Mouse (Mus musculus) spleen, embryonic (tissue): Measurements from ENCODE around the gene Dnah2.

Source experiments
- CTCF ChIA-PET: fragments of 350-600 bp; sonication (Branson Sonifier 250); formaldehyde crosslinking; loops from one replicate; lab custom pipeline; 2022; lab: Charles Lee

The Dnah2 gene

DNA sequence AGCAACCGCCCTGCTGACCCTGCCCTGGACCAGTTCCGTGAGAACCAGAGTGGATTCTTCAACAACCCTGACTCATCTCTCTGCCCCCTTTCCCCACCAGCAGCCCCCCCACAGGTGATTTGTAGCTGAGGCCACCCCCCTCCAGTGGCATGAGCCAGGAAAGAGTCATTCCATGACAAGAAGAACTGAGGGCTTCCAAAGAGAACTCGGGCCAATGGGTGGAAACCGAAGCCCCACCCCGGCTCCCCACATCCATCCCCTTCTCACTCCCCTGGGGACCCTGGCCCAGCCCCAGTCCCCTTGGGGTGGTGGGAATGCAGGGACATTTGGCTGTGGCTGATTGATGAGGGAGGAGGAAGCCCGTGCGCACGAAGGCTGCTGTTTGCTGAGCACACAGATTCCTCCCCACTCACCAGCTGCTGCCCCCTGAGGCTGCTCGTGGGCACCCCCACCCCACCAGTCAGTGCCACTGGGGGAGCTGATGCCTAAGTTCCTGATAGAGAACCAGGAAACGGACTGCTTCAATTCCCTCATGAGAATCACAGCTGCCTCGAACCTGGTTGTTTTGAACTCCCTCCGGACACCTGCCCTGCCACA, at the start of gene Dnah2:
Dnah2 (minus strand) TSS at position 51 of the 597 bp plus-strand sequence.
- CTCF ChIA-PET = interaction anchor here (0.6 kb wide), 1 partner anchor 154 kb away, joined by 3 read pairs; the partner anchor contains the start of genes Cyb5d1 and Naa38

DNA sequence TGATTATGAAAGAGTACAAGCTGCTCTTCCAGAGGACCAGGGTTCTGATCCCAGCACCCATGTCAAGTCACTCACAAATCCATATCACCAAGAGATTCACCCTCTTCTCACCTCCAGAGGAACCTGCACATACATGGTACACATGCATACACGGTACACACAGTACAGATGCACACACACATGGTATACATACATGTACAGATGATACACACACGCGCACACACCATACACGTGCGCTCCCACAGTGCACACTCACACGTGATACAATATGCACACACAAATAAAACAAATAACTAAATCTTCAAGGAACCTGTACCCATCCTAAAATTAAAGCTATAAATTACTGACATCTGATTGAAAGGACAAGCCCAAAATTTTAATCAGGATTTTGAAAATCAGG, 45.9 kb upstream of the Dnah2 start:
- CTCF ChIA-PET = no interaction called here

DNA sequence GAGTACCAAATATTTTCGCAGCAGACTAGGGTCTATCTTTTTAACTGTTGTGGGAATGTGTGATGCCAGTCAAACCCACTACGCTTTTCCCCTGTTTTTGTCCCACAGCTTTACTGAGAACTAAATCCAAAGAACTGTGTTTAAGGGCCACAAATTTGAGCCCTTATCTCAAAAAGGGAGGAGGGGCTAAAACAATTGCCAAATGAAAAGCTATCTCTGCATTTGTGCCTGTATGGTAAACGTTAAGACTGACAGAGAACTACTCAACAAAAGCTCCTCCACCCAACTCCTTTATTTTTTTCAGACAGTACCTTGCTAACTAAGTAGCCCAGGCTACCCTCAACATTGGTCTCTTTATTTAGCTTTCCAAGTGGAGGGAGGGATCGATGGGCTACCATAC, 43.9 kb upstream of the Dnah2 start:
- CTCF ChIA-PET = interaction anchor here (1.1 kb wide), 1 partner anchor 35 kb away, joined by 4 read pairs; no protein-coding TSS in a partner anchor

DNA sequence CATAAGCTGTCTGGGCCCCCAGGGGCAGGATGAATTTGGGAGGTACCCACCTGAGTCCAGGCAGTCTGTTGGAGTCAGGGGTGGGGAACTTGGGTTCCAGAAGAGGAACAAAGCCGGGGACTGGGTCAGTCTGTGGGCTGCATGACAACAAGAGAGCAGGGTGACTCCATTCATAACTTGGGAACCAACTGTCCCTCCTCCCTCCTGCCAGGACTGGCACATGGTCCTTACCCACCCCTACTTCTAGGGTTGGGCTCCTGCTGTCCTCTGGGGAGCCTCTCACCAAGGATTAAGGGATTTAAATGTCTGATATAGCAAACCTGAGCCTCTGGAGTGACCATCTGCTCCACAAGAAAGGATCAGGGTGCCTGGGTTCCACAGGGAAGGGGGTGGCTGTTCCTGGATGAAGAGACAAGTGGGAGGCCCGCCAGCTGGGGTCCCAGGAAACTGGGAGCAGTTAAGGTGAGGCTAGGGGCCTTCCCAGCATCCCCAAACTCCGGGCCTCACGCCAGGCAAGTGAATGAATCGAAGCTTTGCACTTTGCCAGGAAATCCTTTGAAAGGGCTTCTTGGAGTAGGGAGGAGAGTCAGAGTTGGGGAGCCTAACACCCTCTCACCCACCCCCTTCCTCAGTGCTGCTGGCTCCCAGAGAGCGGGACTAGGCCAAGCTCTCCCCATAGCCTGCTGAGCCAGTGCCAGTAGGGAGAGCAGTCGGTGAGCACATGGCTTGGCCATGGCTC, 43.2 kb upstream of the Dnah2 start:
- CTCF ChIA-PET = interaction anchor here (0.6 kb wide), 1 partner anchor 22 kb away, joined by 8 read pairs; no protein-coding TSS in a partner anchor

DNA sequence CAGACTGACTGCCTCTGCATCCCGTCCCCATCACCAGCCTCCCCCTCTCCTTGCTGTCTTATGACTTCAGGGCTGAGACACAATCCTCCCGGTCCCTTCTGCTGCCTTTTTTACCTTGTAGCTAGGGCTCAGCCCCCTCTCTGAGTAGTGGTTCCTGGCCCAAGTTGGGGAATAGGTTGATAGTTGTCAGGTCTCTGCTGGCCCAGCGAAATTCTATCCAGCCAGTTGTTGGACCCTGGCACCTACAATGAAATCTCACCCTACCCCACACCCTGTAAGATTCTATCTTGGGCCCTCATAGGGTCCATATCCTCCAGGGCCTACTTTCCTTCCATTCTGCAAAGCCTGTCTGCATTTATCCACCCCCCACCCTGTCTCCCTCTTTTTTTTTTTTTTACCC, 42.5 kb upstream of the Dnah2 start:
- CTCF ChIA-PET = no interaction called here

DNA sequence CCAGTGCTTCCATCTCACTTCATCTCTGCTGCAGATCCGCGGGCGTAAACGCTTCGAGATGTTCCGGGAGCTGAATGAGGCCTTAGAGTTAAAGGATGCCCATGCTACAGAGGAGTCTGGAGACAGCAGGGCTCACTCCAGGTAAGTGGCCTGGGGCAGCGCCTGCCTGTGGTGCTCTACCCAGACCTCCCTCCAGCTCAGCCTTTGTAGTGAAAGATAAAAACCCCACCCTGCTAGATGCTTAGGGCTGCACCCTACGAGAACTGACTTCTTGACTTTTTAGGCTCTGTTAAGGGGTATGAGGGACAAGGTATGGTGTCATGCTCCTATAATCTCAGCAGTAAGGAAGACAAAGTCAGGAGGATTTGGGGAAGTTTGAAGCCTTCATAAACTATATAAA, 41.7 kb upstream of the Dnah2 start:
- CTCF ChIA-PET = no interaction called here

DNA sequence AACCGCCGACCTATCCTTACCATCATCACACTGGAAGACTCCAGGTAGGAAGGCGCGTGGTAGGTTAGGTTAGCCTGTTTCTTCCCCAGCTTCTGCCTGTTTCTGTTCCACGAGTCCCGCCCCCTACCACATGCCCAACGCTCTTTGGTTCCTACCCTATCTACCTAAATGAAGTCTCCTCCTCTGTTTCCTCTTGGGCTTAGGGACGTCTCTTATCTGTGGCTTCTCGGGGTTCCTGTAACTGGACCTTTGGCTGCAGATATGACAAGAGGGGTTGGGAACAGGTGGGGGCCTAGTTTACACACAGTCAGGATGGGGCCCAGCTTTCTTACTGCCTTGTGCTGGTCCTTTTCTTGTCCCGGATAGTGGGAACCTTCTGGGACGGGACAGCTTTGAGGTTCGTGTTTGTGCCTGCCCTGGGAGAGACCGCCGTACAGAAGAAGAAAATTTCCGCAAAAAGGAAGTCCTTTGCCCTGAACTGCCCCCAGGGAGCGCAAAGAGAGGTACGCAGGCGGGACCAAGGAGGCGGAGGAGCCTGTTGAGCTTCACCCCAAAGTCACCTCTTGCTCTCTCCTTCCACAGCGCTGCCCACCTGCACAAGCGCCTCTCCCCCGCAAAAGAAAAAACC, 40.4 kb upstream of the Dnah2 start:
- CTCF ChIA-PET = no interaction called here

DNA sequence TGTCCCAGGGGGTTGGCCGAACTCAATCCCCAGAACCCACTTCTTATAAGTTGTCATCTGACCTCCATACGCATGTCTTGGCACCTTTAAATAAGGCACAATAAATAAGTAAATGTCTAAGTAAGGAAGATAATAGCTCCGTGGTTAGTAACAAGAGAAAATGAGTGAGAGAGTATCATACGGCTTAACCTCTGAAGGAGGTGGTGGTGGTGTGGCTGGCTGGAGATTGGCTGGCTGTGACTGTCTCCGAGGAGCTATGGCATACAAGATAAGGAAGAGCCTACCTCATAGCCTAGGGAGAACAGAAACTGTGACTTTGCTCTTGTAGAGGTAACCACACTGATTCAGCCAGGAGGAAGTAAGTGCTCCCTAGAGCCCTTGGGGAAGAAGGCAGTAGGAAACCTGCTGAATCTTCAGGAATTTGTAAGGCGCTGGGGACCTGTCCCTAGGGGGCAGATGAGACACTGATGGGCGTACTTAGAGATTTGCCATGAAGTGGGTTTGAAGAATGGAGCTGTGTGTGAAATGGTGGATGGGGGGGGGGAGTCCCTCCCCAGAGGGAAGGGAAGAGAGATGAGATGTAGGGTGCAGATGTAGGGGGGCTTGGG, 36.9 kb upstream of the Dnah2 start:
- CTCF ChIA-PET = no interaction called here

DNA sequence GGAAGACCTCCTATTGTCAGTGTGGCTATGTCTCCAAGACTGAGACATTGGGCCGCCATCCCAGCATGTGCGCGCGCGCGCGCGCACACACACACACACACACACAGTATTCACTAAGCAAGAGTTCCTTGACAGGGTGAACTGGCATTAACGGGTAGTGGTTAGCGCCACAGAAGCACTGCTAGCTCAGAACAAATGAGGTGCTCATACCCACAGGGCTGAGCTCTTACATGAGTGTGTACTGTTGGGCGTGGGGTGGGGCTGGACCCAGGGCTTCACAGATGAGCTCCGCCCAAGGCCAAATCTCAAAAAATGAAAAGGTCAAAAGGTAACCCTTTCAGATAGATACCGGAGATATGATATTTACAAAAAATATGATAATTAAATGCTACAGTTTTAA, 36.0 kb upstream of the Dnah2 start:
- CTCF ChIA-PET = no interaction called here

DNA sequence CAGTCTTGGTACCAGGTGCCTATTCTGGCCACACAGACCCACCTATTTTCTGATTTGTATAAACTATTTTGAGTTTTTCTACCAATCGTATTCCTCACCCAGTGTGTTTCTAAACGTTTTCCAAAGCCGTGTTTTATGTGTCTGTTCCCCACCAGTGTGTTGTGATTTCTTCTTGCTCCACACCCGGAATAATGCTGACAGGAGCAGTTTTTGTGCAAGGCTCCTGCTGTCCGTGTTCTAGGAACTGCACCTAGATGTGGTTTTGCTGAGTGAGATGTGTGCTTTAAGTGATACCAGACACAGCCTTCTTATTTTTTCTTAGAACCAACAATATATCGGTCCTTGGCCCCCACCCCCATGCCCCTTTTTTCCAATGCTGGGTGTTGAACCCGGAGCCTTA, 35.1 kb upstream of the Dnah2 start:
- CTCF ChIA-PET = no interaction called here

DNA sequence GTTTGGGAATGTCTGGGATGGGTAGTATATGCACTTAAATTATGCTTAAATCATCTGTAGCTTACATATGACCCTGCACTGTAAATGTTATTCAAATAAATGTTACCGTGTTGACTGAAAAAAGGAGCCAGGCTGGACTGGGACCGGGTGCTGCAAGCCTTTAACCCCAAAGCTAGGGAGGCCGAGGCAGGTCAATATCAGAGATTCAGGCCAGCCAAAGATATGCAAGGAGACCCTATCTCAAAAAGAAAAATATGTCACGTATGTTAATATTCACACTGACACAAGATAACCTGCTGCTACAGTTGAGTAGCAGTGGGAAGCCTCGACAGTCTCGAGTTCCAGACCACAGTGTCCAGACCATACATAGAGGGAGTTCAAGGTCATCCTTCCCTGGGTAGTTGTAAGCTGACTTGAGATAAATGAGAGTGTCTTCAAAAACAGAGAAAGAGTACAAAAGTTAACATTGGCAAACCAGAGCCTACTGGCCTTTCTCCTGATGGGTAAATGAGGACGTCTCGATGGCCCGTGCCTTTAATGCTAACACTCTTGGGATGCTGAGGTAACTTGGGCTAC, 33.4 kb upstream of the Dnah2 start:
- CTCF ChIA-PET = interaction anchor here (0.7 kb wide), 1 partner anchor 365 kb away, joined by 5 read pairs; no protein-coding TSS in a partner anchor

DNA sequence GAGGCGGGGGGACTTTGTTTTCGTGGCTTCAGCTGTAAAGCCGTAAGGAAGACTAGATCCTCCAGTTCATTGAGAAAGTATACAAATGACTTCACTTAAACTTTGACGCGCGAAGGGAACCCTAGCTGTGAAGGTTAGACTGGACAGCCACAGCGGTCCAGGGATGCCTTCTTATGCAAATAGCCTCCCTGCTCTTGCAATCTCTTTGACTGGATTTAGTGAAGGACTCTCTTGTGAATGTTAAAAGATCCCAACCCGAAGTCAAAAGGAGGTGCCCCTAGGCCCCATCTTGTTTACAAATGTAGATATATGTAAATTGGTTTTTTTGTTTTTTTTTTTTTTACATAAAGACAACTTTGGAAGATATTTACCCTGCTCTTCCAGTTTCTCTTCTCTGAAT, 32.9 kb upstream of the Dnah2 start:
- CTCF ChIA-PET = interaction anchor here (0.7 kb wide), 2 partner anchors 55 to 365 kb away, joined by 5 to 8 read pairs; no protein-coding TSS in a partner anchor

DNA sequence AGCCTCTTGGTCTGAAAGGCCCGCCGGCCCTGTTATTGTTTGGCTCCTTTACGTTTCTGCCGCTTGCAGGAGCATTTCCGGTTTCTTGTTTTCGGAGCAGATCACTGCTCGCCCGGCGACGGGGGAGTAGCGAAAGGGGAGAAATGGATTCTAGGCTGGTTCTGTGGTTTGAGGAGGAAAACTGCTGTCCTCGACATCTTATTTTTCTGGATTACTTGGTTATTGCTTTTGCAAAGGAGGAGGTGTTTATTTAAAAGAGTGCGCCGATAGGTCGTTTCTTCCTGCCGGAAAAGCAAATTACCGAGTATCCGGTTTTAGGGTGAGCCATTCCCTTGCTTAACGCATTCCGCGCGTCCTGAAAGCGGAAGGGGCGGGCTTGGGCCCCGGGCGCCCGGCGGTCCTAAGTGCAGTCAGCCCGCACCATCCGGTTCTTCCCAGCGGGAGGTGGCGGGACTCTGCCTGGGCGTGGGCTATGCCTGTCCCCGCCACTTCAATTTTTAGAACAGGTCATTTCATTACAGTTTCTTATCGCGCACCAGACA, 32.3 kb upstream of the Dnah2 start:
- CTCF ChIA-PET = interaction anchor here (0.7 kb wide), 1 partner anchor 56 kb away, joined by 8 read pairs; no protein-coding TSS in a partner anchor

DNA sequence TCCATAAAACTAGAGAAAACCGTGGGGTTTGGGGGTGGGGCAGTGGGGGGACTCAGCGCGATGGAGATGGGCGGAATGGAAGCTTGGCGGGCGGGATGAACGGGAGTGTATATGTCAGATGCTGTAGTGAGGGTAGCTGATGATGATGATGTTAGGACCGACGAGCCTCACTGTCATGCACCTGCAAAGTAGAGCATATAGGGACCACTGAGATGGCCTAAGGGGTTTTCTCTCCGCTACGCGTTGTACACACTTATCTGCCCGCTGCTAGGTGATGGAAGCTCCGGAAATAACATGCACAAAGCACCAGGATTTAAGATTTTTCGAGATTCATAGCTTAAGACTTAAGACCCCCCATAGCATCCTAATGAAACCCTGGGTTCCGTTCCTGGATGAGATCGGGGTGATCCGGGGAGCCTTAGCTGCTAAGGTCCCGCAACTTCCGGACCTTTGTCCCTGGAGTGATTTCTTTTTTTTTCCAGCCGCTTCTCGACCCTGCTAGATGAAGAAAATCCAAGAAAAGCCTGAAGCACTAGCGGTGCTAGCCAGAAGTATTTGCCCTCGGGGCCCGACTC, 31.7 kb upstream of the Dnah2 start:
- CTCF ChIA-PET = no interaction called here

DNA sequence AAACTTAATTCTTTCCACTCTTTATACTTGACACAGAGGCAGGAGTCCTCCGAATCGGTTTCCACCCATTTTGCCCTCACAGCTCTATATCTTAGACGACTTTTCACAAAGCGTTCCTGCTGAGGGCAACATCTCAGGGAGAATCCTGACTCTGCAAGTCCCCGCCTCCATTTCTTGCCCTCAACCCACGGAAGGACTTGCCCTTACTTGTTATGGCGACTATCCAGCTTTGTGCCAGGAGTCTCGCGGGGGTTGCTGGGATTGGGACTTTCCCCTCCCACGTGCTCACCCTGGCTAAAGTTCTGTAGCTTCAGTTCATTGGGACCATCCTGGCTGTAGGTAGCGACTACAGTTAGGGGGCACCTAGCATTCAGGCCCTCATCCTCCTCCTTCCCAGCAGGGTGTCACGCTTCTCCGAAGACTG, 31.2 kb upstream of the Dnah2 start, which contains the start of the genes Wrap53 and Trp53:
Wrap53 (minus strand) TSS at position 165 of the 424 bp plus-strand sequence.
Trp53 (plus strand) TSS at position 269 of the 424 bp plus-strand sequence.
- CTCF ChIA-PET = no interaction called here

DNA sequence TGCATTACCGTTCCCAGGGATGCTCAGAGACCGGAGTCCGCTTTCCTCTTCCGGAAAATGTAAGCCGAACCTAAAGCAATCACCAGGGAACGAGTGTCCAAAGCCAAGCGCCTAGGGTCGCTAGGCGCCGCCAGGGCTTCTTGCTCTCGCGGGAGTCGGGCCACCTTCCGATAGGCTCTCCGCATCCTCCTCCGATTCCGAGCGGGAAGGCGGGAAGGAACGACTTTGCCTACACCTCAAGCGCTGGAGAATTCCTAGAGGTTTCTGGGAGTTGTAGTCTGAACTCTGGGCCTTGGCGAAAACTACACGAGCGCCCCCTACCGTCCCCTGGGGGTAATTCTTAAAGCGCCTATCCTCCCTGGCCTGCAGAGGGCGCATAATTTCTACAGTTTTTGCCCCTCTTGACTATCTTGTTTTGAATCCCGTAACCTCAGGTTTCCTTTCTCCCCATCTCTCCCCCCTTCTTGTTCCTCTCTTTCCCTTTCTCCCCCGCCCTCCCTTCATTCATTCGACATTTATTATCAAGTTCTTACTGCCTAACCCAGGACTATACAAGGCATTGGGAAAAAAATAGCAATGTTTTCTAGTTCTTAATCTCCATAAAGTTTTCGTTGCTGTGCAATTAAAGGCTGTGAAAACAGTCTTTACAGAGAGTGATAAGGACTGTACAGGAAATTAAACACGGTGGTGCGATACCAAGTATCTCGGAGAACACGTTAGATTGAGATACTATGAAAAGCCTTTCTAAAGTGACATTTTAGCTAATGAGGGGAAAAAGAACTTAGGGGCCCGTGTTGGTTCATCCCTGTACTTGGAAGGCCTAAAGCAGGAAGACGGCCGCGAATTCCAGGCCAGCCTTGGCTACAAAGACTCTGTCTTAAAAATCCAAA, 30.5 kb upstream of the Dnah2 start:
- CTCF ChIA-PET = no interaction called here

DNA sequence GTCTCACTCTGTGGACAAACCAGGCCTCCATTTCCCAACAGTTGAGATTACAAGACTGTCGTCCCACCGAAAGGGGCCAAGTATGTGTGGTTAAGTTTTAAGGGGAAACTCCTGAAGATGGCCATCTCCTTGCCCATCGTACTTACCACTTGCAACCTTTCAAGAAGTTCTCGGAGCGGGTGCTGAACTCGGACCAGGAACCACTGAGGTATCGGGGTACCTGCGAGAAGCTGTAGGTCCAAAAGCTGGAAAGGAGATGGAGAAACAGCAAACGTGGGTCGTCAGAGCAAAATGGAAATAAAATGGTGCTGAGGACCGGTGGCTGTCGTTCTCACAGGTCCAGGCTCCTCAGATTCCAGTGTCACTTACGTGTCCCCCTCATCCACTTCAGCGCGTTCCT, 29.4 kb upstream of the Dnah2 start:
- CTCF ChIA-PET = no interaction called here

DNA sequence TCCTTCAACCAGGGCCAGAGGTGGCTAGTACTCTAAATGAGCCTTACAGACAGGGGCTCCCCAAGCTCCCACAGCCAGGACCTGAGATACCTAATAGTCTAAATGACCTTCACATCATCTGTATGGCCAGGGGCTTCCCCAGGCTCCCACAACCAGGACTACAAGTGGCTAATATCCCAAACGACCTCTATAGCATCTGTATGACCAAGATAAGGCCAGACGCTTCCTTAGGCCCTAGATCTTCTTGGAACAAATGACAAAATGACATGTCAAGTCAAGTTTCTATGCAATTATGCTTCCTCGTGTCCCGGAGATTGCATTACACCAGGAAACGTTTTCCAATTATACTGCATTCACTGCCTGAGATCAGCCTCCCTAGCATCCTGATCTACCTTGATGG, 27.4 kb upstream of the Dnah2 start:
- CTCF ChIA-PET = interaction anchor here (0.6 kb wide), 1 partner anchor 22 kb away, joined by 6 read pairs; no protein-coding TSS in a partner anchor

DNA sequence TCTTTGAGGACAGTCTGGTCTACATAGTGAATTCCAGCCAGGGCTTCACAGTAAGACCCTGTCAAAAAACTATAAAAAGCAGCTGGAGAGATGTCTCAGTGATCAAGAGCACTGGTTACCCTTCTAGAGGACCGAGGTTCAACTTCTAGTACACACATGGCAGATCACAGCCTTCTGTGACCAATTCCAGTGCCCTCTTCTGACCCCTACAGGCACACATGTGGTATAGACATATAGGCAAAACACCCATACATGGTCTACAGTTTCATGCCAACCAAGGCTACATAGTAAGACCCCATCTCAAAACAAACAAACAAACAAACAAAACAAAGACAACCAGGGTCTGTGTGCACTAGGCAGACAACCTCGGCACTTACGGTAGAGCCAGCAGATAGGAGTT, 26.3 kb upstream of the Dnah2 start:
- CTCF ChIA-PET = no interaction called here

DNA sequence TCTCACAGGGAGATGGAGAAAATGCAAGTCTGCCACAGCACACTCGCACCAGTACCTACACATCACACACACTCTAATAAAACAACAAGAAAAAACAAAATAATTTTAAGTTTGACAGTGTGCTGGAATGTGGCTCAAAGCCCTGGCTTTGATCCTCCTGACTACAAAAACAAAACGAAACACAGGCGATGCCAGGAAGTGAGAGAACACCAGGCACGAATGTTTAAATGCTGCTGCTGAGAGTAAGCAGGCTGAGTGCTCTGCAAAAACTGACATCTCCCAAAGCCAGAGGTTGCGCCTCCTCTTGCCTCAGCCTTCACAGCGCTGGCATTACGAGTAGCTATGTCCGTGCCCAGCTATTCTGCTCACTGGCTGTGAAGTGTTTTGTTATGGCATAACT, 16.2 kb upstream of the Dnah2 start:
- CTCF ChIA-PET = no interaction called here
